Mouse (Mus musculus) frontal cortex, postnatal 14 days (tissue): Measurements from ENCODE around the gene Fcer1g.
A peak's percentile ranks its signal among the peaks of the same experiment; 100 is the strongest.
"Not testable (repeated sequence)": the region's sequence is repeated elsewhere in the genome, so short reads cannot be mapped to it uniquely, and the experiment has no call there.

Experiments used
- DNase-seq, 2 experiments: peaks; one replicate each; pipeline ENCODE4 v3.0.0; 2022; ENCODE audit warnings: low spot score in 2 of 2

Gene Fcer1g

DNA sequence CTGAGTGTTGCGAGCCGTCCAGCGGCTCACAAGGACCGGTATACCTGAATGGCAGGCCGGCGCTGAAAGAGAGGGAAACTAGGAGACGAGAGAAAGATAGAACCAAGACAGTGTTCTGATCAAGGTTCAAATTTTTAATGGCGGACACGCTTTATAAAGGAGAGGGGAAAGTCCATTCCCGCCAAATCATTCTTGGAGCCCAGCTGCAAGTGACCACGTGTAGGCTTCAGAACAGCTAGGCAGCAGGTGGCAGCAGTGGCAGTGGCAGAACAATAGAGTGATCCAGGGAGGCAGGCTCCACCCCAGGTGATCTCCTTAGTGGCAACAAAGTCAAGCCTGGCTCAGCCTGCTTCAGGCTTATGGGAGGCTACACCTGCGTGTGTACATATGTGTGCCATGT, 7.8 kb upstream of the Fcer1g start:
- DNase-seq: not testable (repeated sequence)

DNA sequence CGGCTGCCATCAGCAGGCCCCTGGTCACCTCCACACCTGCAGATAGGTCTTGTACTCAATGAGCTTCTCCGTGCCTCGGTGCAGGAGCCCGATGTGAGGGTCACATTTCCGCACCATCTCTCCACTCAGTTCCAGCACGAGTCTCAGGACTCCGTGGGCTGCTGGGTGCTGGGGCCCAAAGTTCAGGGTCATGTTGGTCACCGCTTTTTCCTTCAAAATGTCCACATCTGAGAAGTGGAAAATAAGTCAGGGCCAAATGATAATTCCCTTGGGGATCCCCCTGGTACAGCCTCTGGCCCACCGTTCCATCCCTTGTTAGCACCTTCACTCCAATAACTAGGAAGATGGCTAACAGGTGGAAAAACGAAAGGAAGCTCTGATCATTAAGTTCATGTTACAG, 6.7 kb upstream of the Fcer1g start:
- no peak for DNase-seq

DNA sequence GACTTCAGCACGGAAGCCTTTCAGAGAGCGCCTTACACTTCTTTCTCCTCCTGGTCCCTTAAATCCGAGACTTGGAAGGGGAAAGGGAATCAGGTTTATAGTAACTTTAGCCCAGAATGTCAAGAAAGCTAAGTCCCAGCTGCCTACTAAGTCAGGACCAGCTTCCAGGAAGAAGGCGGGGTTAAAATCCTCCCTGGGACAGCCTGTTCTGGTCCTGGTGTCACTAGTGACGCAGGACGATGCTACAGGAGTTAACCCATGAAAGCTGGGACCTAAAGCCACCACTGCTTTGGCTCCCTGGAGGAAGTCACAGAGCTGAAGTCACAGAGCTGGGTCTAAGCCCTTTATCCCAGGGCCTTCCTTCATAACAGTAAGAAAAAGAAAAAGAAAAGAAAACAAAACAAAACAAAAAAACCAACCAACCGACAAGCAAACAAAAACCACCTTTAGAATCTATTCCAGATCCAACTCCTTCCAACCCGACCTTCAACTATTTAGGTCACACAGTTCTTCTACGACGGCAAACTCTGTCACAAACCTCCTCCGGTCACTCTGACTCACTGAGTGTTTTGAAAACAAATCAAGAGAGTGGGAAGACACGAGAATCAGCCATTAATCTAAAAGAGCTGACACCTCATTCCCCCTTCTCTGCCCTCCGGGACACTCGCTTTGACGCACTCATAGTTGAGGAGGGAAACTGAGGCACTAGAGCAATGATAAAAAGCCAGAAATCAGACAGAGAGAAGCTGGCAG, 6.0 kb upstream of the Fcer1g start:
- DNase-seq: no peak

DNA sequence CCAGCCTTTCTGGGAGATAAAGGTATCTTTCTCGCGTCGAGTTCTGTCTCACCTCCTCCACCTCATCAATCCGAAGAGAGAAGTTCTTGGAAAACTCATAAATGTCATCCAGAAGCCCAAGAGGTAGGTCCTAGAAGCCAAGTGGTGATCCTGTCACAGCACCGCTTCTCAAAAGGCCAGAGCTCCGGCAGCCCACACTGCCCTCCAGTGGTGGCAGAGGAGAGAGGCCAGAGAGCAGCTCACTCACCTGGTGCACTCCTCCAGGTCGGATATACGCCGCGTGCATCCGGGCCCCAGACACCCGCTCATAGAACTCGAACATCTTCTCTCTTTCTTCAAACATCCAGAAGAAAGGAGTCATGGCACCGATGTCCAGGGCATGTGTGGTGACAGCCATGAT, 4.3 kb upstream of the Fcer1g start:
- DNase-seq: no peak

DNA sequence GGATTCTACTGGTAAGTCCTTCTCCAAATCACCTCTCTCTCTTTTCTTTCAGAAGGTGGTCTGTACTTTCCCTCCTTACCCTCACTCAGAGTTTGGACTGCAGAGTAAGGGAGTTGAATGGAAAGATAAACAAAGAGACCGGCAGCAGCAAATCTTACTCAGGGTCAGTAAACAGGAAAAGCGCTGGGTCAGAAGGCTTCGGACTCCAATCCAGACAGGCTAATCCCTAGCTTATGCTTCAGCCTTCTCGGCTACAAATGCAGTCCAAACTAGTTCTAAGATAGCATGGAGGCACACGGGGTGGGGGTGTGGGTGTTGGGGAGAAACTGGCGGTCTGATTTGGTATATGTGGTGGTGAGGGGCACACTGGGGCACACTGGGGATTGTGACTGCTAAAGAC, 3.3 kb upstream of the Fcer1g start:
- DNase-seq: no peak

DNA sequence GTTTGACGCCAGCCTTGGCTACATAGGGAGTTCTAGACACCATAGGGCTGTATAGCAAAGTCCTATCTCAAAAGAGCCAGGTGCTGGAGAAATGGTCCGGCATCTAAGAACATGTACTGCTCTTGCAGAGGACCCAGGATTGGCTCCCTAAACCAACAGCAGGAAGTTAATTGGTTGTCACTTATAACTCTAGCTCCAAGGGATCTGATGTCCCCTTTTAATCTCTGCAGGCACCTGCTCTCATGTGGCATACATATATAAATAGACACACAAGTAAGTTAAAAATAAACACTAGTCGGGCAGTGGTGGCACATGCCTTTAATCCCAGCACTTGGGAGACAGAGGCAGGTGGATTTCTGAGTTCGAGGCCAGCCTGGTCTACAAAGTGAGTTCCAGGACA, 1.6 kb upstream of the Fcer1g start:
- no peak for DNase-seq

DNA sequence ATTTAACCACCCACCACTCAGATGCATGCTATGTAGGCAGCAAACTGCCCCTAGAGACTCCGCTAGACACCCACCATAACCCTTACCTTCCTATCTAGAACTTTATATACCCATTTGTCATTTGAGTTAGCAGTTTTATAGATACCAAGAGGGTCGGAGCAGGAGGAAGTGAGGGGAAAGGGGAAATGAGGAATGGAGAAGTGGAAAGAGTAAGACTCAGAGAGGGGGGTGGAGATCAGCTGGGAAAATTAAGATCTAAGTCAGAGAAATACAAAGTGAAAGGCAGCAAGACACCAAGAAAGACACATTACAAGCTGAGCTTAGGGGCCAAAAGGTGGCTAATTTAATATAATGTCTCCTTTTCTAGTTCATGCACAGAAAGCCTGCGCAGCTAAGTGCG, 373 bp upstream of the Fcer1g start:
- DNase-seq: no peak

DNA sequence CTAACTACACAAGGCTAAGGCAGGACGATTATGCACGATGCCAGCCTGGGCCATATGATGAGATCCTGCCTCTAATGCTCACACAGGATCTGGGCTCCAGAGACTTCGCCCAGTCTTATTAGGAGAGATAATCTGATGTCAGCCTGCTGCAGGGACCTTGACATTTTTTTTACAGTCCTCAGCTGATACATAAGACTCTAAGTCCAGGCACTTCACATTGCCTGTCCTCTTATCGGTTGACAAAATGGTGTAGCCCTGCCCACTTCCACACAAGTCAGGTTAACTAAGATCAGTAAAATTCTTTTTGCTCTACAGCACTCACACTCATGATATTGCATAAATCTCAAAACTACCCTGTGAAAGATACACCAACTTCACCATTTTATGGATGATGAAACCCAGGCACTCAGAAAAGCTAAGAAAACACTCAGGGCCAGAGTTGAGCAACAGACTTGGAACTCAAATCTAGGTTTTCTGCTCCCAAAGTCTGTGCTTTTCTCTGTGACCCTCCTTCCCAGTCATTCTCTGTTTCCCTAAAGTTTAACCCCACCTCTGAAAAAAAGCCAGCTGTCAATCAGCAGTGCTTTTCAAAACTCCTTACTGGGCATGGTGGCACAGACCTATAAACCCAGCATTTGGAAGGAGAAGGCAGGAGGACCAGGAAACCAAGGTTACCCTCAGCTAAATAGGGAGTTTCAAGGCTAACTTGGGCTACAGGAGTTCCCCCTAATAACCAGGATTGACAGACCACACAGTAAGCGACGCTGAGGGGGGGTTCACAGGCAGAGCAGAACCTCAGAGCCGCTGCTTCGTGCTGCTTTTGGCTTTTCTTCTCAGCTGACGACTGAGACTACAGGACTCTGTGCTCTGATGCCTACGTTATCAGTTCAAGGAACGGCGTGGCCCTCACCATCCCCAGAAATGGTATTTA, 1.1 kb downstream of the Fcer1g start:
- no peak for DNase-seq

DNA sequence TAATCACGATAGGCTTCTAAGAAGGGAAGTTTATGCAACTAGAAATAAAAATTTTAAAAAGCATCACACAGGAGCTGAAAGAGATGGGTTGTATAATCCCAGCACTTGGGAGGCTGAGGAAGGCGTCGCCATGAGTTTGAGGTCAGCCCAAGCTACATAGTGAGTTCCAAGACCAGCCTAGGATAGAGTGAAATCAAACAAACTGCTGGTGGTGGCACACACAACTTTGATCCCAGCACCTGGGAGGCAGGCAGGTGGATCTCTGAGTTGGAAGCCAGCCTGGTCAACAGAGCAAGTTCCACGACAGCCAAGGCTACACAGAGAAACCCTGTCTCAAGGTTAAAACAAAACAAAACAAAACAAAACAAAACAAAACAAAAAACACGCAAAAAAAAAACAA, 1.8 kb downstream of the Fcer1g start:
- no peak for DNase-seq

DNA sequence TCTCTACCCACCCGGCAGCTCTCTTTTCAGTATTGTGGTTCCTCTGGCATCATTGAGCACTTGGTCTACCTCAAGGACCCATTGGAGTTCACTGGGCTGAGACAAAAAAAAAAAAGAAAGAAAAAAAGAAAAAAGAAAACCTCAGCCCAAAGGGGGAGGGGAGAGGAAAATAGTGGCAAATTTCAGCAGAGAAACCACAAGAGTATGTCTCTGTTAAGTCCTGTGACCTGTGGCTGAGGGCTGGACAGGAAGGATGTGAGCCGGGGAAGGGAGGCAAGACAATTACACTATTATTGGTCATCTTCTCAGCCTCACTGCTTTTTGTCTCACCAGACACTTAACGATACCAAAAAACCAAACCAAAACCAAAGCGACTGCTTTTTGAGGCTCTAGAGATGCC, 2.3 kb downstream of the Fcer1g start:
- no peak for DNase-seq

DNA sequence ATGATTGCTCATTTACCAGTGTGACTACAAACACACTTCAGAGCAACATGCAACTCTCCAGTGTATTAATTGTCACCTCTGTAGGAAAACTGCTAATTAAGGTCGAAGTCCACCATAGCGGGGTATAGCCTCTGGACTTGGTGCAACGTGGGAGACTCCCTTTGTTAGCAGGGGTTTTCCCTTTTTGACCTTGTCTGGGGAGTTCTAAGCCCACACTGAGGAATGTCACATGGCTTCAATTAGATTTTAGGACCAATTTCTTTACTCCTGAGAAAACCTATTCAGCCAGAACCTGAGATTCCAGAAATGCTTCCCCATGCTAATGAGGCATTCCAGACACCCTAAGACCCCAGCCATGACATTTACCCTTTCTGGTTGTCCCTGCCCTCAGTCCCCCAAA, 4.0 kb downstream of the Fcer1g start:
- DNase-seq: no peak

DNA sequence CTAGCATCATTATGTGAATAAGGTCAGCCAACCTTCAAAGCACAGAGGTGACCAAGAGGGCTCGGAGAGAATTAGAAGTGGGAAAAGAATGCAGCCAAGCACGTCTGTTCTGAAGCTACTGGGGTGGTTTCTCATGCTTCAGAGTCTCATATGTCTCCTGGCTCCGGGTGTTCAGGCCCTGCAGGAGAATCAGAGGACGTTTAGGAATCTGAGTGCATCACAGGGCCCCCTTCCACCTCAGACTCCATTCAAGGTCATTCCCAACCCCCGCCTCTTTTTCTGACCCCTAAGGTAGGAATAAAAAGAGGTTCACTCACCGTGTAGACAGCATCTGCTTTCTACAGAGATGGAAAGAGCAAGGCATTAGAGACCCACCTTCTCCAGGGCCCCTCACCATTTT, 4.4 kb downstream of the Fcer1g start:
- no peak for DNase-seq

DNA sequence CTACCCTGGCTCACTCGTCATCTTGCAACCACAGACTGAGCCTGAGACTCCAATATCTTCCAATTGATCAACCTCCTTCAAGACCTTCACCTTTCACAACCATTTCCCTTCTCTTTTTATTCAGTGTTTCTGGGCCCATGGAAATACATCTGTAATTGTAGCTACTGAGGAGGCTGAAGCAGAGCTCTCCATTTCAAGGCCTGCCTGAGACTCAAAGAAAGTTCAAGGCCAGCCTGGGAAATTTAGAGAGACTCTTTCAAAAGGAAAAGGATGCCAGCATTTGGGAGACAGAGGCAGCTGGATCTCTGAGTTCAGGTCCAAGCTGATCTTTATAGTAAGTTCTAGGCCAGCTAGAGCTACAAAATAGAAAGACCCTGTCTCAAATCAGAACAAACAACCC, 6.3 kb downstream of the Fcer1g start:
- DNase-seq: no peak

DNA sequence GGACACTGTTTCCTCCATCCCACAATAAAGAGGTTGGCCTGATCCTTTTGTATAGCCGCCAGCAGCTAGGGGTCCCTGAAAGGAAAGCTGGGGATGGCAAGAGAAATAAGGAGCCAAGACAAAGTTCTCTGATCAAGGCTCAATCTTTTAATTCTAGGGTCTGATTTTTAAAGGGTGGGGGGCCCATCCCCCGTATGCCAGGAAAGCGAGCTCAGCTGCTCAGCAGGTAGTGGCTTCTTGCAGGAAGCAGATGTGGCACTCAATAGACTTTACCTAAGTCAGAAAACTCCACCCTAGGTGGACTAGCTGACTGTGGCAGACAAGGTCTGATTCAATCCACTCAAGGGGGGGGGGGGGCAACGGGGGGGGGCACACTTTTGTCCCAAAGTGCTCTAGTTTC, 7.4 kb downstream of the Fcer1g start:
- no peak for DNase-seq

DNA sequence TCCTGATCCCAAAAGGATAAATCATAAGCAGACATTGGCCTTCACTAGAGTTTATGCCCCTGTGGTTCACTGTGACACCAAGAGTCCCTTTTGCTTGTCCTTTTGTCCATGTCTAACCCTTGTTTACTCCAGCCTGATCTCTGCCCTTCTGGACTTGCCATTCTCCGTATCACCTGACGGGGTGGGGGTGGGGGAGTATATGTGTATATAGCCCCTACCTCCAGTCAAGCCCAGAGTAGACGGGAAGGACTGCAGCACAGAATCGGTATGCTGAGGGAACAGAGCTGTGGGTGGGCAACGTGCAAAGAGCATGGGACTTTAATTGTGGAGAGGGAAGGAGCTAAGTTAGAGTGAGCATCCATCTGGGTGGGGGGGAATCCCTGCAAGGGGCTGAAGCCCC, 9.3 kb downstream of the Fcer1g start, which contains the start of gene Apoa2:
TSS of gene Apoa2 (plus strand) at position 198 of the 400 bp plus-strand sequence.
- DNase-seq: no peak

DNA sequence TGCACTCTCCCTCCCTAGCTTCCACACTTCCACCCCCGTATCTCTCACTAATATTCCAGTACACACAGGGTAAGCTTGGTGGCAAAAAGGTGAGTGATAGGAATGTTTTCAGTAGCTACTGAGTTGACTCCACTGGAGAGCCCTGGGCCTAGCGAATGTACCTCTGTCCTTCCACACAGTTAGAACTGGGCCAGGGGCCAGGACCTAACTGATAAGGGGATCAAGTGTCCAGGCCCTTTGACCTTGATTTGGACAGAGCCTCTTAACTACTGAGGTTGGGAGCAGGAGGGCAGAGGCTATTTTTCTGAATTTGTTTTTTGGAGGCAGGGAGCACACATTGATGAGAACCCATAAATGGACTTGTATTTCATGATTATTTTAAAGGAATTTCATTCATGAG, 10.4 kb downstream of the Fcer1g start:
- DNase-seq: no peak

DNA sequence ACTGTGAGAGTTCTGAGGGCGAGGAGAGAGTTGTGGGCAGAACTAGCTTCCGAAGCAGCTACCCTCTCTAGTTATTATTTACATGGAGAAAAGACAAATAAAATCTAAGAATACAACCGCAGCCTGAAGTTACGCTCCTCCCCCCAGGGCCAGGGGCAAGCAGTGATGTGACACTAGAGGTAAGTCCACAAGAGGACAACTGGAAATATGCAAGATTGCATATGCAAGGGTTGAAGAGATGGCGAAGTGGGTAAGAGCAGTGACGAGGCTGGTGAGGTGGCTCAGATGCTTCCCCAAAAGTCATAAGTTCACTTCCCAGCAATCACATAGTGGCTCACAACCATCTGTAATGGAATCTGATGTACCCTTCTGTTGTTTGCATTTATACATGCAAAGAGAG, 11.0 kb downstream of the Fcer1g start:
- DNase-seq: no peak

DNA sequence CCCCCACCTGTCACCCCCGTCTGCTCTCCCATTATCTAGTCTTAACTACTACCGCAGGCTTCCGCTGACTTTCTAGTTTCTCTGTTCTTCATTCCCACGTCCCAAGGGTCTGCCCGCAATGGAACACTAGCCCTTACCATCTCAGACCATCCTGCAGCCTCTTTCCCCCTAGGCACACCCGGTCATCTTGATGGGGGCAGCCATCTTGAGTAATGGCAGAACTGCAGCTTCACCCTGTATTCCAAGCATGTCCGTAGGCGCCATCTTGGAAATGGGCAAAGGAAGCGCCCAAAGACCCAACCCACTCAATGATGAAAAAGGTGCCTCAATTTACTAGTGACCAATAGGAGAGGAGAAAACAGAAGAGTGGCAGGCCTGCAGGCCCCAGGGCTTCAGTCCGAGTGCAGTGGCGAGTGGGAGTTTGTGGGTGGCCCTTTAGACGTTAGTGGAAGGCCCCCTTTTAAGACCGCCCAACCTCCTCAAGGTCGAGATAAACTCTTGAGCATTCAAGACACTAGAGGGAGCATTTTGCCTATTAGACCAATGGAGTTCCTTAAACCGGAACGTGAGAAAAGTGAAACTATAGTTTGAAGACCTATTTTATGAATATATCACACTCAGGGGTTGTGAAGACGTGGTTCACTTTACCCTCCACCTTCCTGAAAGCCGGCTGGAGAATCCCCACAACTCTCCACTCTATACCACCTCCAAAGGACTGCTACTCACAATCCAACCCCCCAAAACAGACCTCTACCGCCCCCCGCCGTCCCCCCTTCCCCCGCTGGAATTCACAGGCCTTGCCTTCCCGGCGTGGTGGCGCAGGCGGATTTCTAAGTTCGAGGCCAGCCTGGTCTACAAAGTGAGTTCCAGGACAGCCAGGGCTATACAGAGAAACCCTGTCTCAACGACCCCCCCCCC, 11.7 kb downstream of the Fcer1g start, which contains the start of gene Tomm40l:
TSS of gene Tomm40l (minus strand) at position 277 of the 918 bp plus-strand sequence.
- peak; percentile 89 to 98 for DNase-seq

DNA sequence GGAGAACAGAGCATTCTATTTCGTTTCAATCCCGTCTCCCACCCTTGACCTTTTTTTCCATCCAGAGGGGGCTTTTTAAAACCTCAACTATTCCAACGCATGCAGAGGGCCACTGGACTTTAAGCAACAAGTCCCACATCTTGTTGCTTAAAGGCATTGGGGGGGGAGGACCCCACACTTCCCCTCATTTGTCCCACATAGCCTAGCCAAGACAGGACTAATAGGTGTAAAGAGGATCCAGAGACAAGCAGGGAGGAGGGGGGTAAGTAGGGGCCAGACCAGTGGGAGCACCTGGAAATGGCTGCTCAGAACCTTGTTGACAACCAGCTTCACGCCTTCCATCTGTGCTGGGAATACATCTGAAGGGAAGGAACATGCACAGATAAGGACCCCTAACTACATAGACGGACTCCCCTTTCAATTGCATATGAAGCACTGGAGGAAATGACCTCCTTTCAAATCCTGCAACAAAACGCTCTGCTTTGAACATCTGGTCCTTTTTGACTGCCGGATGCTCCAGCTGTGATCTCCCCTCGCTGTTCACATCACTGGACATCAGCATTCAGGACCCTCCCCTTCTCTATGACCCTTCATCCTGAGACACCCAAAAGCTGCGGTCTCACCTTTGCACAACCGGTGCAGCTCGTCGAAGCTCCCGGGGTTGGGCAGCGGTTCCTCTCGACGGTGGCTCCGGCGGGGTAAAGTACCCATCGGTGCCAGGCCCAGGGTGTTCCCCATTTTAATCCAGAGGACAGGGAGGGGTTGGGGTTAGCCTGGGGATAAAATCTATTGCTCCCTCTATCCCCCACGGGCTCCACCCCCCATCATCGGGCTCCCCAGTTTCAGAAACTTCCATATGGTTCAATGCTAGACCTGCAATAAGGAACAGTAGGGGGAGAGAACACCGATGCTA, 12.6 kb downstream of the Fcer1g start:
- DNase-seq: peak; percentile 17 to 23

DNA sequence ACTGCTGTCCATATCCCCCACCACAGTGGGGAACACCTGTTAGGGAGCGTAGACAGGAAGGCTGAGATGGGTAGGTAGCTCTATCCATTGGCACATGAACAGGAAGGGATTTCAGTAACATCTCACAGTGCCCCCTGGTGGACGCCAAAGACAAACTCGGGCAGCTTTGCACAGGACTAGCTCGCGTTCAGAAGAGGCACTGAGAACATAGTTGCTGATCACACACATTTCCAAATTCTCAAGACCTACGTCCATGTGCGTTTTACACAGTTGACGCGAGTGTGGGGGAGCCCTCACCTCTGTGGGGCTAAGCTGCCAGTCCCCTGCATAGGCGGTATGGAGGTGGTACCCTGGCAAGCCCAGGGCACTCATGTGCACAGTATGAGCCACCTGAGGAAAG, 13.3 kb downstream of the Fcer1g start:
- DNase-seq: peak; percentile 80 to 87
